Mouse (Mus musculus) ovary, postnatal 14 days (tissue): ENCODE results near the gene Med12l.
"Not testable (repeated sequence)": the region's sequence is repeated elsewhere in the genome, so short reads cannot be mapped to it uniquely, and the experiment has no call there.

Experiments
- DNase-seq: peaks from one replicate; pipeline ENCODE4 v3.0.0; 2022; ENCODE audit warnings: low spot score

Gene Med12l

GRCm38 (mm10) chr3:59140115-59140514 is 134.5 kb downstream of the Med12l start:
- DNase-seq, result no peak

- not testable (repeated sequence) for DNase-seq
Measured at GRCm38 (mm10) chr3:59140941-59141340, 135.3 kb downstream of the Med12l start.

GRCm38 (mm10) chr3:59141507-59142305 is 136.1 kb downstream of the Med12l start:
- DNase-seq, result no peak

- no peak for DNase-seq
Measured at GRCm38 (mm10) chr3:59145194-59145593, 139.6 kb downstream of the Med12l start.

GRCm38 (mm10) chr3:59149646-59150045 is 144.0 kb downstream of the Med12l start:
- no peak for DNase-seq

GRCm38 (mm10) chr3:59150624-59151023 is 145.0 kb downstream of the Med12l start:
- DNase-seq, result no peak

- DNase-seq, result no peak
Measured at GRCm38 (mm10) chr3:59153424-59153823, 147.8 kb downstream of the Med12l start, which contains the start of gene P2ry14. P2ry14 (minus strand) TSS chr3:59153618.

GRCm38 (mm10) chr3:59154888-59155287 is 149.3 kb downstream of the Med12l start:
- DNase-seq, result no peak

GRCm38 (mm10) chr3:59155404-59155803 is 149.8 kb downstream of the Med12l start:
- no peak for DNase-seq

- DNase-seq, result no peak
Measured at GRCm38 (mm10) chr3:59157048-59157447, 151.4 kb downstream of the Med12l start.

GRCm38 (mm10) chr3:59160465-59160864 is 154.8 kb downstream of the Med12l start:
- DNase-seq, result no peak

GRCm38 (mm10) chr3:59167417-59168054 is 161.9 kb downstream of the Med12l start:
- no peak for DNase-seq

- no peak for DNase-seq
Measured at GRCm38 (mm10) chr3:59168476-59168875, 162.9 kb downstream of the Med12l start.

- no peak for DNase-seq
Measured at GRCm38 (mm10) chr3:59169215-59169614, 163.6 kb downstream of the Med12l start.

GRCm38 (mm10) chr3:59169921-59170627 is 164.4 kb downstream of the Med12l start:
- peak; percentile 7 for DNase-seq

- DNase-seq, result no peak
Measured at GRCm38 (mm10) chr3:59174426-59175154, 169.0 kb downstream of the Med12l start.

- peak; percentile 43 for DNase-seq
Measured at GRCm38 (mm10) chr3:59175234-59175633, 169.6 kb downstream of the Med12l start.

GRCm38 (mm10) chr3:59176871-59177270 is 171.2 kb downstream of the Med12l start:
- DNase-seq, result no peak

- DNase-seq, result no peak
Measured at GRCm38 (mm10) chr3:59181134-59181533, 175.5 kb downstream of the Med12l start.

- no peak for DNase-seq
Measured at GRCm38 (mm10) chr3:59182129-59182528, 176.5 kb downstream of the Med12l start.

- DNase-seq, result no peak
Measured at GRCm38 (mm10) chr3:59185662-59186061, 180.0 kb downstream of the Med12l start.

GRCm38 (mm10) chr3:59187336-59187735 is 181.7 kb downstream of the Med12l start:
- no peak for DNase-seq
